Mouse (Mus musculus): Measurements from ENCODE around the gene Ccr1l1. TPM values are rescaled to one million over a fixed set of nuclear protein-coding genes. Genes with fewer than 3 reads are reported as not detected.

The Ccr1l1 gene
- polyA plus RNA-seq, 1 experiment from 2014 or later: not detected

DNA sequence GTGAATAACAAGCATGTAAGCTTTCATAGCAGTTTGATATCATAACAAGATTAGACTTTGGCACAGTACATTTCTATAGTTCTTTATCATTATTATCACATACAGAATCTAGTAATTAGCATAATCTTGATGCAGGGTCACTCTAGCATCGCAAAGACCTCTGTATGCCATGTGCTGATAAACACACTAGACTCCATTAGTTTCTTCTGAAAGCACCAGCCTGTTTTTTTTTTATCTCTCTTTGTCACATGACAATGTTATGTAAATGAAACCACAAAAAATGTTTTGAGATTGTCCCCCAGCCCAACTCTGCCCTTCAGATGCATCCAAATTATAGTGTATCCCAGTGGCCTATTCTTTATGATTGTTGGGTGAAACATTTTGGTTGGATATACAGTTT, 30.4 kb downstream of the Ccr1l1 start:
- ATAC-seq: no peak
- no peaks in the 10 kb centered on the region for H3K9me3 ChIP-seq (ENCODE audit: control insufficient read depth, low read length)
- WGBS: 85% methylated on average over 1 of the region's 1 CpGs

DNA sequence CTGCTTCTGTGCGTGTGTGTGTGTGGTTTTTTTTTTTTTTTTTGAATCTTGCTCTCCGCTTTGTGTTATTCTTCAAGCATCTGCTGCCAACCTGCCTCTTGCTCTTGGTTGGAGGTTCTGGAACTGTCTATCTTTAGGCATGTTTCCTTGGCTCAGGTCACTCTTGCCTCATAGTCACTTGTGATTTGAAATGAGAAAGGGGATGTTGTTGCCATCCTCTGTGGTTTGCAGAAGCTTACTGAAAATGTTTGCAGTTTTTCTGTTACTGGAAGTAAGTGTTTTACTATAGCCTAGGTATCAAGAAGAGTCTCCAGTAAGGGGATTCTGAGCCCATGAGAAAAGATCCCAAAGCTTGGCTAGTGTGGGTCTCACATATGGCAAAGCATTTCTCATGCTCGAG, 36.2 kb downstream of the Ccr1l1 start:
- no peaks in the 10 kb centered on the region for H3K9me3 ChIP-seq (ENCODE audit: control insufficient read depth, low read length)
- H3K4me1 ChIP-seq (replicated peaks; ENCODE audit: control insufficient read depth, insufficient read depth, low read length): no peaks in the 10 kb centered on the region
- no peak overlapping the region for H3K27ac ChIP-seq (ENCODE audit: low read length)
- H3K4me3 ChIP-seq (replicated peaks; ENCODE audit: low read length): no peak overlapping the region
- H3K27me3 ChIP-seq (replicated peaks; ENCODE audit: control insufficient read depth, insufficient read depth, low read length): no peaks in the 10 kb centered on the region
- WGBS: 87% methylated on average over 3 of the region's 3 CpGs
- H3K4me2 ChIP-seq (ENCODE audit: low read length): no peak overlapping the region
- H3K9ac ChIP-seq (replicated peaks; ENCODE audit: low read depth, low read length): no peak overlapping the region
- H3K36me3 ChIP-seq (ENCODE audit: control insufficient read depth, insufficient read depth): no peaks in the 10 kb centered on the region
- ATAC-seq: no peak

More for the DNA sequence above, 30.4 kb downstream of the Ccr1l1 start:
- no peaks in the 10 kb centered on the region for H3K27me3 ChIP-seq (replicated peaks; ENCODE audit: control insufficient read depth, insufficient read depth, low read length)
- no peaks in the 10 kb centered on the region for H3K36me3 ChIP-seq (ENCODE audit: control insufficient read depth, insufficient read depth)
- H3K27ac ChIP-seq (ENCODE audit: low read length): no peak overlapping the region
- no peak overlapping the region for H3K4me2 ChIP-seq (ENCODE audit: low read length)
- H3K9ac ChIP-seq (replicated peaks; ENCODE audit: low read depth, low read length): no peak overlapping the region
- H3K4me1 ChIP-seq (replicated peaks; ENCODE audit: control insufficient read depth, insufficient read depth, low read length): no peaks in the 10 kb centered on the region
- H3K4me3 ChIP-seq (replicated peaks; ENCODE audit: low read length): no peak overlapping the region

DNA sequence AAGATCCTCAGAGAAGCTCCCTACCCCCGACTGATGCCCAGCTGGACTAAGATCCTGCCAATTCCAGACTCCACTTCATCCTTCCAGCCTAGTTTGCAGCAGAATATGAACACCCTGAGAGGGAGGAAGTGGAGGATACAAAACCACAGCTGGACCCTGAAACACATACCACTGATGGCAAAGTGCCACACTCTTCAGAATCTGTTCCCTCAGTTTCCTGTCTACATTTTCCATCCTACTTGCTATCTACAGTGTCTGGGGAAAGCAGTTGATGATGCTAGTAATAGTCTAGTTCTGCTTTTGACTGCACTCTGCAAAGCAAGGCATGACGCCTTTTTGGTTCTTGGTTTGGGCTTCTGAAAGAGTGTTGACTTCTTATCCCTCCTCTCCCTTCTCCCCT, 36.9 kb downstream of the Ccr1l1 start:
- Histone ChIP-seq H3K9me3 (ENCODE audit: control insufficient read depth, low read length) (no peaks in the 10 kb centered on the region), H3K4me1 (replicated peaks; ENCODE audit: control insufficient read depth, insufficient read depth, low read length) (no peaks in the 10 kb centered on the region), H3K4me2 (ENCODE audit: low read length) (no peak overlapping the region), H3K9ac (replicated peaks; ENCODE audit: low read depth, low read length) (no peak overlapping the region), H3K27ac (ENCODE audit: low read length) (no peak overlapping the region), H3K4me3 (replicated peaks; ENCODE audit: low read length) (no peak overlapping the region), H3K27me3 (replicated peaks; ENCODE audit: control insufficient read depth, insufficient read depth, low read length) (no peaks in the 10 kb centered on the region), H3K36me3 (ENCODE audit: control insufficient read depth, insufficient read depth) (no peaks in the 10 kb centered on the region)
- no peak for ATAC-seq
- WGBS: 78% methylated on average over 2 of the region's 2 CpGs

DNA sequence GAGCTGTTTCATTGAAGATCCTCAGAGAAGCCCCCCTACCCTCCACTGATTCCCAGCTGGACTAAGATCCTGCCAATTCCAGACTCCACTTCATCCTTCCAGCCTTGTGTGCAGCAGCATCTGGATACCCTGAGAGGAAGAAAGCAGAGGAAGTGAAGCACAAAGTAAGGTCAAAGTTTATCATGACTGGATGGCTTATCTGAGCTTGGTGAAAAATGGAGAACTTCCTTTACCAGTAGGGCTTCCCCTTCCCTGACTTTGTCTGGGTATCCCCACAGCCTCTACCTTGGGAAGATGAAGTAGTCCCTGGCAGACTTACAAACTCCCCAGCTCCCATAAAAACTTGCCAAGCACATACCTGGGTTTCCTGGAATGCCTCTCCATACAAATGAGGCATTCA, 37.6 kb downstream of the Ccr1l1 start:
- H3K36me3 ChIP-seq (ENCODE audit: control insufficient read depth, insufficient read depth): no peaks in the 10 kb centered on the region
- no peak overlapping the region for H3K4me2 ChIP-seq (ENCODE audit: low read length)
- H3K9ac ChIP-seq (replicated peaks; ENCODE audit: low read depth, low read length): no peak overlapping the region
- ATAC-seq: no peak
- H3K27me3 ChIP-seq (replicated peaks; ENCODE audit: control insufficient read depth, insufficient read depth, low read length): no peaks in the 10 kb centered on the region
- H3K9me3 ChIP-seq (ENCODE audit: control insufficient read depth, low read length): no peaks in the 10 kb centered on the region
- H3K4me3 ChIP-seq (replicated peaks; ENCODE audit: low read length): no peak overlapping the region
- no peak overlapping the region for H3K27ac ChIP-seq (ENCODE audit: low read length)
- H3K4me1 ChIP-seq (replicated peaks; ENCODE audit: control insufficient read depth, insufficient read depth, low read length): no peaks in the 10 kb centered on the region

DNA sequence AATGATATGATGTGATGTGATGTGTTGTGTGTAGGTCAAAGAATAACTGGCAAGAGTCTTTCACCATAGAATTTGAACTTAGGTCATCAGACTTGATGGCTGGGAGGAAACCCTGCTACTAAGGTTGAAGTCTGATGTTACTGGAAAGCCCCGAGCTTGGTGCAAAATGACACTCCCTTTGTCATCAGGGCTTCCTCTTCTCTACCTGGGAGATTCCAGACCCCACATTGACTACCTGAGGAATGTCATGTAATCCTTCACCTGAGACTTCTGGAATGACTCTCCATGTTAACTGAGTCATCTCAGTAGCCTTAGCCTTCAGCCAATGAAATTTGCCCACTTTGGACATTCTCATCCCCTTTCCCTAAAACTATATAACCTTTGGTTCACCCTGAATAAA, 38.0 kb downstream of the Ccr1l1 start:
- no peak overlapping the region for H3K4me3 ChIP-seq (replicated peaks; ENCODE audit: low read length)
- H3K27me3 ChIP-seq (replicated peaks; ENCODE audit: control insufficient read depth, insufficient read depth, low read length): no peaks in the 10 kb centered on the region
- 68% methylated on average over 1 of the region's 1 CpGs for WGBS
- no peaks in the 10 kb centered on the region for H3K9me3 ChIP-seq (ENCODE audit: control insufficient read depth, low read length)
- no peaks in the 10 kb centered on the region for H3K4me1 ChIP-seq (replicated peaks; ENCODE audit: control insufficient read depth, insufficient read depth, low read length)
- no peak overlapping the region for H3K27ac ChIP-seq (ENCODE audit: low read length)
- H3K9ac ChIP-seq (replicated peaks; ENCODE audit: low read depth, low read length): no peak overlapping the region
- no peak overlapping the region for H3K4me2 ChIP-seq (ENCODE audit: low read length)
- no peak for ATAC-seq
- H3K36me3 ChIP-seq (ENCODE audit: control insufficient read depth, insufficient read depth): no peaks in the 10 kb centered on the region

DNA sequence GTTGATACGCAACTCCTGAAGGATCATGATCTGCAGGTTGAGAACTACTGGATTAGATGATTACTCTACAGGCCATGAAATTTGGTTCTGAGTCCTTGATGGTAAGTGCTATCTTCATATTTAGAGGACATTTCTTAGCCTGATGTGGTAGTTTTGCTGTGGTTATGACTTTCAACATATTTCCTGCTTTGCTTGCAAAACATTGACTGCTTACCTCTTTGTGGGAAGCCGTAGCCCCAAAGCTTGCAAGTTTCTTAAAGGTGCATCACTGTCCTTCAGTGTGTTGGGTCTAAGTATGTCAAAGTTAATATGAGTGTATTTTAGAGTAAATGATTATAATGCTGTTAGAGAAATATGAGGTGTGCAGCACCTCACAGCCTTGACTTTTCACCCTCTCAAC, 40.2 kb downstream of the Ccr1l1 start:
- Histone ChIP-seq H3K27me3 (replicated peaks; ENCODE audit: control insufficient read depth, insufficient read depth, low read length) (no peaks in the 10 kb centered on the region), H3K36me3 (ENCODE audit: control insufficient read depth, insufficient read depth) (no peaks in the 10 kb centered on the region), H3K4me1 (replicated peaks; ENCODE audit: control insufficient read depth, insufficient read depth, low read length) (no peaks in the 10 kb centered on the region), H3K27ac (ENCODE audit: low read length) (no peak overlapping the region), H3K9ac (replicated peaks; ENCODE audit: low read depth, low read length) (no peak overlapping the region), H3K9me3 (ENCODE audit: control insufficient read depth, low read length) (no peaks in the 10 kb centered on the region), H3K4me3 (replicated peaks; ENCODE audit: low read length) (no peak overlapping the region), H3K4me2 (ENCODE audit: low read length) (no peak overlapping the region)
- WGBS: 88% methylated on average over 2 of the region's 2 CpGs
- ATAC-seq: no peak

DNA sequence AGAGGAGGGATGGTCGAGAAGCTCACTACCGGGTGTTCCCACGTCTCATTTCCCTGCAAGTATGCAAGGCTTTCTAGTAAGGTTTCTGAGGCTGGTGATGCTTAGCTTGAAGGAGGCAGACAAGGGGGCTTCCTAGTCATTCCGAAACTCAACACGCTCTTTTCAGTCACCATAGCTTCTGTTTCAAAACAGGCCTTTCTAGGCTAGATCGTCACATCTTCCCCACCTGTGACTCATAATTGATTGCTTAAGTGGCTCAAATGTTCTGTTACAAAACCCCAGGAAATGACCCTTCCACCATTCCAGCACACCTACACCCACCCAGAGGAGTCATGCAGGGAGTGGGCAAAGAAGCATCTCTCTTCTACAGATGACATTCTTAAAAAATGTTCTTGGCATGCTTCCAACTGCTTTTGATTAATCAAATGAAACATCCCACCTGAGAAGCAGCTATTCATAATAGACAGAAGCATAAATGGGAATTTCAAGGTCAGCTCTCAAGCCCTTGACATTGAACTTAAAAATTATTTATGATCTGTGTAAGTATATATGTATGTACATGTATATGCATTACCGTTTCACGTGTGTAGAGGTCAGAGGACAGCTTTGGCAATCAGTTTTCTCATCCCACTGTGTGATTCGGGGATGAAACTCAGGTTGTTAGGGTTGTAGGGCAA, 41.5 kb downstream of the Ccr1l1 start:
- ATAC-seq: no peak
- Histone ChIP-seq H3K27ac (ENCODE audit: low read length) (no peak overlapping the region), H3K4me2 (ENCODE audit: low read length) (no peak overlapping the region), H3K27me3 (replicated peaks; ENCODE audit: control insufficient read depth, insufficient read depth, low read length) (no peaks in the 10 kb centered on the region), H3K4me1 (replicated peaks; ENCODE audit: control insufficient read depth, insufficient read depth, low read length) (no peaks in the 10 kb centered on the region), H3K9ac (replicated peaks; ENCODE audit: low read depth, low read length) (no peak overlapping the region), H3K4me3 (replicated peaks; ENCODE audit: low read length) (no peak overlapping the region), H3K9me3 (ENCODE audit: control insufficient read depth, low read length) (no peaks in the 10 kb centered on the region), H3K36me3 (ENCODE audit: control insufficient read depth, insufficient read depth) (no peaks in the 10 kb centered on the region)
- WGBS: 93% methylated on average over 9 of the region's 9 CpGs

DNA sequence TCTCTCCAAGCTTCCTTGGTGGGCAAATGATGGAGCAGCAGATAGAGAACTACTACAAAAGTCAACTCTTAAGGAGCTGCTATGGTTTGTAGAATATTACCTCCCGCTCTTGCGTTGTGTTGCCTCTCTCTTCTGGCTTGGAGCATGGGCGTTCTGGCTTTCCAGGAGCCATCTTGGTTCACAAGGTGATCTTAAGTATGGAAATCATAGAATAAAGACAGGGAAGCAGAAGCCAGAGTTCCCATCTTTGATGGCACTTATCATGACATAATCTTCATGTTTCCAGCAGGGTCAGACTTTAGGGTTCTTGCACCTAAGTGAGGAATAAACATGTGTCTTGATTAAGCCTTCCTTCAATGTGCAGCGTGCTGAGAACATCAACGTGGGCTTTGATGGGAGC, 42.4 kb downstream of the Ccr1l1 start:
- no peak overlapping the region for H3K4me2 ChIP-seq (ENCODE audit: low read length)
- no peaks in the 10 kb centered on the region for H3K4me1 ChIP-seq (replicated peaks; ENCODE audit: control insufficient read depth, insufficient read depth, low read length)
- H3K36me3 ChIP-seq (ENCODE audit: control insufficient read depth, insufficient read depth): no peaks in the 10 kb centered on the region
- WGBS: 89% methylated on average over 5 of the region's 5 CpGs
- no peak for ATAC-seq
- H3K27ac ChIP-seq (ENCODE audit: low read length): no peak overlapping the region
- H3K9ac ChIP-seq (replicated peaks; ENCODE audit: low read depth, low read length): no peak overlapping the region
- H3K4me3 ChIP-seq (replicated peaks; ENCODE audit: low read length): no peak overlapping the region
- no peaks in the 10 kb centered on the region for H3K27me3 ChIP-seq (replicated peaks; ENCODE audit: control insufficient read depth, insufficient read depth, low read length)
- no peaks in the 10 kb centered on the region for H3K9me3 ChIP-seq (ENCODE audit: control insufficient read depth, low read length)

DNA sequence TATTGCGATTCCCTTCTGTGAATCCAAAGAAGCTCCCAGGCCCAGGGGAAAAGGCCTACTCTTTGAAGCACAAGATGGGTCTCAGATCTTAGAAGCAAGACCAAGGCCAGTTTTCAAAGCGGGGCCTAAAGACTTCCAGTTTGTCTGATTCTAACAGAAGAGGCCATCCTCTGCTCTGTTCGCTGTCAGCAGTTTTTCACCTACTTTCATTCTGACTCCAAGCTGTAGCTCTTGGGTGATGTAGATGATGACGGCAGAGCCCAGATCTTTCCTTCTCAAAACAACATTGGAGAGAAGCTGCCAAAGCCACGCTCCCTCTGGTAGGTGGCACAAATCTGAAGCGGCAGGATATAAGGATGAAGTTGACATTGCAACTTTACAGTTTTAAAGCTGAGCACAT, 42.9 kb downstream of the Ccr1l1 start:
- no peak overlapping the region for H3K4me2 ChIP-seq (ENCODE audit: low read length)
- no peaks in the 10 kb centered on the region for H3K4me1 ChIP-seq (replicated peaks; ENCODE audit: control insufficient read depth, insufficient read depth, low read length)
- no peak overlapping the region for H3K4me3 ChIP-seq (replicated peaks; ENCODE audit: low read length)
- WGBS: 96% methylated on average over 6 of the region's 6 CpGs
- no peak overlapping the region for H3K27ac ChIP-seq (ENCODE audit: low read length)
- H3K9ac ChIP-seq (replicated peaks; ENCODE audit: low read depth, low read length): no peak overlapping the region
- no peaks in the 10 kb centered on the region for H3K9me3 ChIP-seq (ENCODE audit: control insufficient read depth, low read length)
- no peaks in the 10 kb centered on the region for H3K27me3 ChIP-seq (replicated peaks; ENCODE audit: control insufficient read depth, insufficient read depth, low read length)
- no peak for ATAC-seq
- no peaks in the 10 kb centered on the region for H3K36me3 ChIP-seq (ENCODE audit: control insufficient read depth, insufficient read depth)

All from forebrain, embryonic 16.5 days (tissue).